Mouse (Mus musculus) heart, adult 2 months (tissue): ENCODE measurements at regions not wholly inside any gene's neighbourhood (a gene's known extent, or its start where the extent isn't known, plus 50 kb on each side); places are given as distances from the start of the nearest gene placed in this dataset.

Experiments
- CTCF ChIP-seq: fragments of 200-600 bp; IDR thresholded peaks from 2 replicates; pipeline ENCODE4 v1.8.1; 2022; ENCODE audit warnings: antibody characterized with exemption, mild to moderate bottlenecking, moderate library complexity
- POLR2A ChIP-seq: fragments of 200-500 bp; IDR thresholded peaks from 2 replicates; pipeline ENCODE4 v1.6.1; 2011; ENCODE audit warnings: mild to moderate bottlenecking, low read depth, low read length, control low read depth; ENCODE audit not compliant: insufficient read depth

DNA sequence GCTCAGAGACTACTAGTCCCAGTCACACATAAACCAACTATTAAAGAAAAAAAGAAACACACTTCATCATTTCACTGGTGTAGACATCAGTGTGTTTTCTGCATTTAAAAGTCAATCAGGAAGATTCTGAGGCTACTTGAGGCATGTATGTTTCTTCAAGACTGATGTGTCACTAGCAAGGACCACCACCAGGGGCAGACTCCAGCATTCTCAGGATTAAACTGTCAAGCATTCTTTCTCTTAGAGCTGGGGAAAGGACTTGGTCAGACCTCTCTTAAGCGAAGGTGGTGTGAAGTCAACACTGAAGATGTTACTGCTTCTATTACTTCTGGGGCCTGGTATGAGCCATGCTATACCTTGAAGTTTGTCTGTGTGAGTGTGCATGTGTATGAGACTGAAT is 114.1 kb upstream of the Try4 start:
- TF ChIP-seq CTCF = no peak
- no peak for TF ChIP-seq POLR2A
